Mouse (Mus musculus) lung, postnatal 0 days (tissue): ENCODE data around the gene Dido1.

ENCODE experiments used
- CTCF ChIP-seq: IDR thresholded peaks from 2 replicates; pipeline ENCODE4 v1.5.1; 2016; ENCODE audit warnings: antibody characterized with exemption, mild to moderate bottlenecking
- EP300 ChIP-seq: IDR thresholded peaks from 2 replicates; pipeline ENCODE4 v1.6.1; 2016; ENCODE audit warnings: antibody characterized with exemption, mild to moderate bottlenecking, control low read depth

GRCm38 (mm10) chr2:180731984-180732383, 22.2 kb upstream of the Dido1 start:
- TF ChIP-seq CTCF: no peak
- no peak for TF ChIP-seq EP300
